Mouse (Mus musculus) common myeloid progenitor, adult 5-6 weeks (primary cell): Measurements from ENCODE around the gene Myocd. TPM values are rescaled to one million over a fixed set of nuclear protein-coding genes. Genes with fewer than 3 reads are reported as not detected.

Source experiments
- ATAC-seq: replicated peaks from 2 replicates; pipeline ENCODE4 v1.8.0; 2016; ENCODE audit warnings: low read depth, mild to moderate bottlenecking, moderate TSS enrichment, inconsistent platforms; ENCODE audit not compliant: poor library complexity, severe bottlenecking
- total RNA-seq: library from RNA; stranded (forward); fragments of 200-1000, 187-1606 nt; gene quantifications from 2 replicates; pipeline ENCODE4 v1.2.3, GENCODE M21; 2017

Gene Myocd
- total RNA-seq, 1 experiment from 2014 or later = not detected

DNA sequence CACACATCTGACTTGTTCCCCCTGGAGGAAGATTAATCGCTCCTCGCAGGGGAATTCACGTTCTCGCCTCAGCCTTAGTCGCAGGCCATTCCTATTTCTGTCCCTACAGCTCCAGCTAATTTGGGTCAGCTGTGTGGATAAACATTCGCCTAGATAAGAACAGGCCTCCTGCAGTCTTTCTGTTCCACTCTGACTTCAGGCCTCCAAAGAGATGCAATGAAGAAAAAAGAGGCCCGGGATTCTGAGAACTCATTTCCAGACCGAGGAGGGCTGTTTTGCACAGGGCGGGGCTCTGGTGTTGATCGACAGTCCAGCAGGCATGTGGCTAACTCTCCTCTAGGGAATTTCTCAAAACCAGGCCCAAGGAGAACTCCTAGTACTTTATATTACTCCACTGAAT lies 43.0 kb downstream of the Myocd start:
- no peak for ATAC-seq

DNA sequence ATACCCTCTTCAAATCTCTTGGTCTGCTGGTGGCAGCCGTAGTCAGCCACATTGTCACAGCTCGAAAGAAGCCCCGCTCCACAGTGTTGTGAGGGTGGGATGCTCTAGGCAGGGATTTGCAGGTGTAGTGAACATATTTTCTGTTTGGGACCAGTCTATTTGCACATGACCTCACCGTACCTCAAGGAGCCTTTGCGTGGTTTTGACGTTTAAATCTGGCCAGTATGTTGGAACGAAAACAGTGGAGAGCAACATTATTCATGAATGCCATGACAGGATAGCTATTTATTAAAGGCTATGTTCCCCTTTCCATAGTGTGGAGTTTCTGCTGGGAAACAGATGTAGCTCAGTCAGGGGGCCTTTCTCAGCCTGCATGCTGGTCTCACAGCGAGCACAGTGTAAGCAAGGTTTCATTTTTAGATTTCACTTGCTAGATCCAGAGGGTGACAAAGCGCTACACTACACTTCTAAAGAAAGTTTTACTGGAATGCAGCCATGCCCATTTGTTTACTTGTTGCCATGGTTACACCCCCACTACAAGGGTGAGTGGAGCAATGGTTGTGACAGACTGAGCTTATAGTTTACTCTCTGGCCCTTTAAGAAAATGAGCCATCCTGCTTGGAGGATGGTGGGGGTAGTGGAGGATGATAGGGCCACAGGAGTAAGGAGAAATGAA lies 54.7 kb downstream of the Myocd start:
- ATAC-seq = no peak

DNA sequence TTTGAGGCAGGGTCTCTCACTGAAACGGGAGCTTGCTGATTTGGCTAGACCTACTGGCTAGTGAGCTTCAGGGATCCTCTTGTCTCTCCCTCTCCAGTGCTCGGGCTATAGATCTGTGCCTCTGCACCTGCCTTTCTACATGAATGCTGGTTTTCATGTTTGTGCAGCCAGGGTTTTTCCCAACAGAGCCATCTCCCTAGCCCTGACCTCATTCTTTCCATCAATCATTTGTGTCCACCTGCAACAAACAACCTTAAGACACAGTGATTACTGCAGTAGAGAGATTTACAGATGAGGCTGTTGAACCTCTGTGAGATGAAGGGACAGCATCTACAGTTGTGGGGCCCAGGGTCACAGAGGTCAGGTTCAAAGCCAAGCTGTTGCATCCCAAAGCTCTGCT lies 56.0 kb downstream of the Myocd start:
- ATAC-seq = no peak

DNA sequence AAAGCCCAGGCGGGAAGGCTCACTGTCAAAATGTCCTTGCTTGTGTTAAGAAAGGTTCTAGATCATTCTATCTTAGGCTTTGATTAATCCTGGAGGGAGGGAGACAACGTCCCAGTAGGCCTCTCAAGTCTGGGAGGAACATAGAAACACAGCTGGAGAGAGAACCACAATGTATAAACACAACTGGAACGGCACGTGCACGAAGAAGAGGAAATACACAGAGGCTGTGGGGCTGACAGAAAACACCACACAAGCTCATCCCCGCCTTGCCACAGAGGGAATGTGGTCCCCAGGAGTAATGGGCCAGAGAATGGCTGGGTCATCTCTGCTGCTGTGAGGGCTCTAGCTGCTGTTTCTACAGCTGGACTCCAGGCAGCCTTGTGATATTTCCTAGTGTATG lies 58.1 kb downstream of the Myocd start:
- ATAC-seq = no peak

DNA sequence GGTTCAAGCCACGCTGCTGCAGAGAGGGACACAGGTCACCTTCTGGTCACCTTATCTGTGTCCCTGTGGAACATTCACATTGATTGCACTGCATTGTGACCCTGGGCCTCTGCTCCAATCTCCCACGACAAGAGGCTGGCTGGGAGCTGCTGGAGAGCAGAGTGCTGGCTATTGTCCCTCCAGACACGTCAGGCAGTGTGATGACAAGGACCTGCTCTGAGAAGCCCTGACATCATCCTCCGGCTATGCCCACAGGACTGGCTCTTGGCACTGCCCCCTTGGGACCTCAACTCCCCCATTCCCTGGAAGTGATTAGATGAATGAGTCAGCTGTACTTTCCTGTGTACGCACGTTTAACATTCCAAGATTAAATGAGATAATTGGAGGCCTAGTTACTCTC lies 60.3 kb downstream of the Myocd start:
- no peak for ATAC-seq

DNA sequence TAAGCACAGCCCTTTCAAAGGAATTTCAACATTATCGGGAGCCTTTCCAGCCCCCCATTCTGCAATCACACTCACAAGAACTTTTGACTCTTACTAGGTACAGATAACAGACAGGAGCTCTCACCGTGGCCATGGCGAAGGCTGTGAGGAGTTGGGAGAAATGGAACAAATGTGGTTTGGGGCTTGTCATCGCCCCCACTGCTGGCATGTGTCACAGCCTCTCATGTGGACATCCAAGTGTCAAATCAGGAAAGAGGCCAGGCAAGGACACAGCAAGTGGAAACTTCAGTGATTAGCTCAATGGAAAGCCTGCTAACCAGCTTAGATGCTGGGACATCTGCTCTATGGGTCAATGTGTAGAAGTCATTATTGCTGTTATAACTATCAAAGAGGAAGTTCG lies 64.5 kb downstream of the Myocd start:
- ATAC-seq = no peak

DNA sequence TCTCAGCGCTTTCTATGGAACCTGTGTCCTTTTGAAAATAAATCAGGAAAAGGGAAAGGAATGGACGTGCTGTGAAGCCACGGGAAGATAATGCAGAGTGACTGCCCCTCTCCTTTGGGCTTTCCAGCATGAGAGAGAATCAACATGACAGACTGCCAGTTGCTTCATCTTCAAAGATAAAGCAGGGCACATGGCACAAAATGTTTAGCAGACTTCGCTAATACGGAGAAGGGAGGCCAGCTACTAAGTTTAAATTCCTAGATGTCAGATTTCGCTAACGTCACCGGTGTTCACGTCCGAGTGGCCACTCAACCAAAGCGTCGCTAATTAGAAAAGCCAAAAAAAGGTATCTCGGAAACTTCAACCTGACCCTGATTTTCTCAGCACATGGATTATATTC lies 65.1 kb downstream of the Myocd start:
- ATAC-seq = no peak

DNA sequence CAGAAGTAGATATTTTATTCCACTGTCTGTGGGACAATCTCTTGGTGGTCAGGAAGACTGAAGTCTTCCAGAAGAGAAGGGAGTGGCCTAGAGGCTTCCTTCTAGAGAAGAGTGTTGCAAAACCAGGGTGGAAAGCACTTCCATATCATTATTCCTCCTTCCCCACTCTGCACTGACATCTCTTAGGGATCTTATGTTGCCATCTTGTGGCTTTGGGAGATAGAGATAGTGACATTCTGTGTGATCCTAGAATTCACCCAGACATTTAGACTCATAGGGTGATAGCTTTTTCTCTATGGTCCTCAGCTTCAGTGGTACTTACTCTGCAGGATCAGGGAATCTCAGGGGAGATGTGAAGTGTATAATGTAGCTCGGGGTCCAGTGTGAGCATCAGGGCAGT lies 66.8 kb downstream of the Myocd start:
- no peak for ATAC-seq

DNA sequence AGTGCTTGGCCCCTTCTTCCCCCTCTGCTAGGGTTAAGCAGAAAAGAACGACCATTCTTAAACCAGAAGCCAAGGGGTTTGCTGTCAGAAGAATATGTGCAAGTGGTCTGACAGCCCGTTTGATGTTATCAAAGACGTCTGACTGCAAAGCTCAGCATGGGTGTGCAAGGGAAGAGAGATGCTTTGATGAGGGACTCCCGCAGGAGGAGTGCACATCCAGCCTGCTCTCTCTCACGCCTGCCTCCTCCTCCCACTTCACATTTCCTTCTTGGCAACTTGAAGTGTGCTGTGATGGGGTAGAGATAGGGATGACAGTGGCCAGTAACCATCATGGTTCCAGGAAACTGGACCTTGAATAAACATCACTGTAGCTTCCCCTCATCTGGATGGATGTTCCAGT lies 67.6 kb downstream of the Myocd start:
- ATAC-seq = no peak

DNA sequence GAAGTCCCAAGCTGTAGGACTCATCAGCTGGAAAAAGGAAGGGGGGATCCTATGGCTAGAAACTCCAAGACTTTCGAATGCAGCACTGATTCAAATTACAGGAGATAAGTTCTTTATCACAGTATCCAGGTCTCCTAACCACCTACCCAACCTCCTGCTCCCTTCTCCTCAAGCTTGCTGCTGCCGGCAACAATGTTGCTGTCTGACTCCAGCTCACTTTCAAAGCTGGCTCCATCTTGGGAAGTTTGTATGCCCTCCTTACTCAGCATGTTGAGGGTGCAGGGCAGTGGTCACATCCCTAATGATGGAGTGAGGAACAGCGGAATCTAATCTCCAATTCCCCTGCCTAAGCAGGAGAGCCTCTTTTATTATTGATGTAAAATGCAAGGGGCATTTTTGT lies 71.8 kb downstream of the Myocd start:
- ATAC-seq = no peak

DNA sequence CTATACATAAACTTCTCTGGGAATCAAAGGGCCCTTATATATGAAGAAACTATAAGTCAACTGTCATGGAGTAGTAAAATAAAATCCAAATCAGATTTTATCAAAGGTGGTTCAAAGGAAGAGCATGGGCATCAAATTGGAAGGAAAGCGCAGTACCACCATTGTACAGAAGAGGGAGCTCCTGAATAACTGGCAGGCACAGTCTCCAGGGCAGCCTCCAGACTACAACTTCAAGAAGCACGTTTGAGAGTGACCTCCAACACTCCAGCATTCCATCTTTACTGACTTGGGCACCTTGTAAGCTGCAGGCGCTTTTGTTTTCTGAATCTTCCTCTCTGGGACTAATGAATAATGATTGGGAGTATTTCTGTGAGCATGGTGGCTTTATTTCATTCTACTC lies 72.5 kb downstream of the Myocd start:
- peak; percentile 62; the same call in 1 of the 2 replicates for ATAC-seq

DNA sequence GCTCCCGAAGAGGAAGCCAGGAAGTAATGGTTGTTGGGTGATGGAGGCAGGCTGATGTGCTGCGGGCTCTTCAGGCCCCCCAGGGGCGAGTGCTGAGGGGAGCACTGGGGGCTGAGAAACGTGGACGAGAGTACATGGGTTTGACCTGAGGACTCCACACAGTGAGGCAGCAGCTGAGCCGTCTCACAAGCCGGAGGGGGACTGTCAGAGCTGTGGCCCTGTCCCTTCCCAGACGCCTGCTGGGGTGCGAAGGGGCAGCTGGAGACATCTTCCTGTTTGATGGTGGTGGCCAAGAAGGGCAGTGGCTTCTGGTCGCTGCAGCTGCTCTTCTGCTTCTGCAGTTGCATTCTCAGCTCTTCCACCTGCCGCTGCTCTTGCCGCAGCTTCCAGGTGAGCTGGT lies 82.8 kb downstream of the Myocd start:
- no peak for ATAC-seq

DNA sequence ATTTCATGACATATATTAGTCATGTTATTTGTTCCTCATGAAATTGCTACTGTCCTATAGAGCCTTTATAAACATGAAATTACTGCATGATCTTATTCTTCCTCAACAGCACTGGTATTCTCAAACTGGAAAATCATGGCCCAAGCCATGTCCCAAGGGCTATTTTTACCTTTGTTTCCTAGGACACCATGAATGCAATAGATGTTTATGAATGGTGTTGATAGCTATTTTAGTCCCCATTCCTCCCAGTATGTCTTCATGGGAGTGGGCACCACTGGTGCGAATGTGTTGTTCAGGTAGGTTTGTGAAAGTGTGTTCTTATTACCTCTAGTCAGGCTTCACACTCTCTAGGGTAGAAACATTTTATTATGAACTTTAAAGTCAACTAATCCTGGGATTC lies 84.7 kb downstream of the Myocd start:
- no peak for ATAC-seq

DNA sequence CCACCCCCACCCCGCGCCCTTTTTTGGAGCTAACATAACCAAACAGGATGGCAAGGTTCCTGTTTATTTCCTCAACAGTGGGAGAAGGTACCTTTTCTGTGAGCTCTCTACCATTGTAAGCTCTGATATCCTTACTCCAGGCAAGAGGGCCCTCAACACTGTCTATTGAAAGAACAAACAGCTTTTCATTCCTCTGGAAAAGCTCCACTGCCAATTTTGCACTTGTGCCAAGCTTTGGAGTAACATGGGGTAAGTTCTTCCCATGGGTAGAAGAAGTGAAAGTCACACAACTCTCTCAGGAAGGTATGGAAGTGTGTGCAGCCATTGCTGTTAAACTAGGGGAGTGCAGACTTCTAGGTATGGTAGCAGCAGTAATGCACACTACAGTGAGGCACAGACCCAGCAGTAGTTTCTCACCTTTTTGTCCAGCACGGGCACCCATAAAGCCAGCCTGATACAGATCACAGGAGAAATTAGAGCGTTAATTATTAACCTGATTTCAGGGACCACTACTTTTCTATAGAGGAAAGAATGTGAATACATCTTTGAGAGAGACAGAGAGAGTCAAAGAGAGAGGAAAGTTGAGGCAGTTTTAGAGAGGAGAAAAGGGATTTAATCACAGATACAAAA lies 99.6 kb downstream of the Myocd start:
- no peak for ATAC-seq

DNA sequence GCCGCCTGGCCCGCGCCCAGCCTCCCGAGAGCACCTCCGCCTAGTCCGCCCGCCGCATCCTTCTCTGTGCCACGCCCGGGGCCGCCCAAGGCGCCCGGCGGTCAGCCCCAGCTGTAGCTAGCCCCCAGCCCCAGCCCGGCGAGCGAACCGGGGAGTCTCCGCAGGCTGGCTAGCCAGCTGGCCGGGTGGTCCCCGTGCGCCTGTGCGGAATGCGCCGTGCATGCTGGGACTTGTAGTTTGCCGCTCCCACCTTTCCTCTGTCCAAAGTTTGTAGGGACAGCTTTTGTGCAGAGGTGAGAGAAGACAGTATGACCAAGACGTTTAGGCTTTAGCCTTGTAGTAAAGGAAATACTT lies 107.0 kb downstream of the Myocd start, which contains the start of gene Arhgap44:
Gene Arhgap44 (minus strand): TSS at position 195 of the 354 bp plus-strand sequence.
- ATAC-seq = no peak

DNA sequence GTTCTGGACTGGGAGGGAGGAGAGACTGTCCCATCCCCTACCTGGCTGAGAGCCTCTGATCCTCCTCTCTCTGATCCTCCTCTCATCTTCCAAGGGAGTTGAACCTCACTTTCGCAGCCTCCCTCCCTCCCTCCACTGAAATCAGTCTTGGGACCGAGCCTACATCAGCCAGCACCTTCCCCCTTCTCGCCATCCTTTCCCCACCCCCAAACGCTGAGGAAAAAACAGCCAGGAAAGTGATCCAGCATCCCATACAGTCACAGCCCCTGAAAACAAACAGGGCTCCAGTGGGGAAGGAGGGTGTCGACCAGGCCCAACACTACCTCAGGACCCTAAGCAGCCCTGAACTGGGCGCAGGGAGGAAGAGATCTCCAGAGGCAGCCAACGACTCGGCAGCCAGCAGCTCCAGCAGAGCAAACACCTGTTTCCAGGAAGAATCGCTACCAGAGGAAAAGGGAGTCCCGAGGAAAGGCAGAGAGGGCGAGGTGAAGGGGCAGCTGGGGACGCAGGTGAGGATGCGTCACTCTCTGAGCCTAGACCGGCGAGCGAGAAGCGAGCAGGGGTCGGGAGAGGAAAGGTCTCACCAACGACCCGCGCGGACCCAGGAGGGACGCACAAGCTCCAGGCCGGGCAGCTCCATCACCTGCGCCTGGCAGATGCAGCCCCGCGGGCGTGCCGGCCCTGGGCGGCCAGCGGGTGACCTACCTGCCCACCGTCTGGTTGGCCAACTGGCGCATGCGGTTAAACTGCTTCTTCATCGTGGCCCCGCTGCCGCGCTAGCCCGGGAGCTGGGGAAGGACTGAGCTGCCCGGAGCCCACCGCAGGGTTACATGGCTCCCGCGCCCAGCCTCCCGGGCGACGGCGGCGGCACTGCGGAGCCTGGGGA lies 107.7 kb downstream of the Myocd start:
- no peak for ATAC-seq

DNA sequence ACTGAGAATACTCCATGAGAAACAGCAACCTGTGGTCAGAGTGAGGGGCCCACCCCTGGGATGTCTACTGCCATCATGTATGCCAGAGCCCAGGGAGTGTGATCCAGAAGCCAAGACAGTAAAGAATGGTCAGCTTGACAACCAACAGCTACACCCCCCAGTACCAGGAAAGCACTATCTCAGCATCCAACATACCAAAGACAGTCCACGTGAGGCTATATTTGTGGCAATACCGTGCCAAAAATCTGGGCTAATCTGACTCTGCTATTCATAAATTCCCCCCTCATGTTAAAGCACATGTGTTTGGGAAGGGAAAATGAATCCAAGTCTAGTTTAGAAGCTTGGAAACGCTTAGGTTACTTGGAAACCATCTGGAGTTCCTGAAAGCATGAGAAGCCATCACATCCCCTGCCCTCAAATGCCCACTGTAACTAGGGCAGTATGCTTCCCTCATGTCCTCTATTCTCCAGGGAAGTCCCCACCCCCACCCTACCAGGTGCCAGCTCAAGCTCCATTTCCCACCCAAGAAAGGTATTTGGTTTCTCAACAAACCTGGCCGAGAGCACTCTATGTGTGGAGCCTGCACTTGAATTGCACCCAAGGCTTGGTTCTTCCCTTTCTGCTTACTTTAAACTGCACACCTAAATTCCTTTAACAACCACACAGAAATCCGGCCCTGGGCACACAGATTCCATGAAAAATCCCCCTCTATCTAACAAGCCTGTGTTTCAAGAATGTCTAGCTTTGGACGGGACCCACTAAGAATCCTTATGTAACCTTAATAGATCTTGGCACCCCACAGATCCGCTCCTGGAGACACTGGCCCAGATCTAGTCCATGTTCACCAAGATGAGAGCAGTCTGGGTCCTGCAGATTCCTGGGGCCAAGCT lies 108.6 kb downstream of the Myocd start:
- no peak for ATAC-seq

DNA sequence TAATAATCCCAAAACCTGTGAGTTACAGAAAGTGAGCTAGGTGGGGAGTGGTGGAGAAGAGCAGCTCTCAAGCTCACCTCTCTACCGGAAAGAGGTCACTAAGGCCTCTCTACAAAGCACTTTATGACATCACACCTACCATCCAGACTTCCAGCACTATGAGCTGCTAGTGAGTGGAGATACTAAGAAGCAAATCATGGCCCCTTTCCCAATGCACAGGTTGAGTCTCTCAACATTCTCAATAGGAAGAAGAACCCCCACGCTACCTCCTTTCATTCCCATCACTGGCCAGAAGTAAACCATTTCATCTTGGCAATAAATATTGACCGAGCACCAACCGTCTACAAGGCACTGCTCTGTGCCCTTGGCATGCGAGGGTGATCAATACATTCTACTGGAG lies 110.0 kb downstream of the Myocd start, which contains the start of gene 1700086D15Rik:
Gene 1700086D15Rik (minus strand): TSS at position 101 of the 400 bp plus-strand sequence.
- no peak for ATAC-seq

DNA sequence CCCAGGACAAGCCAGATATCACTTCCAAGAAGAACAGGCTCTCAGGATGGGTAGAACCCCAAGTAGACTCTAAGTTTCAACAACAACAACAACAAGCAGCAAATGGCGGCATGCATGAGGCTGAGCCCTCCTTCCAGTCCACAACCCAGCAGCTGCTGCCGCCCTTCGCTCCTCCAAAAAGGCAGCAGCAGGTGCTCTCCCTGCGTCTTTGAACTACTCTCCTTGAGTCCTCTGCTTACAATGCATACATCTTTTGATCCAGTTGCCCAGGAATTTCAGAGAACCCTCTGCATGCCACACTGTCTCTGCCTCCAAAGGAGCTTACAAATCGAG lies 111.2 kb downstream of the Myocd start:
- no peak for ATAC-seq

DNA sequence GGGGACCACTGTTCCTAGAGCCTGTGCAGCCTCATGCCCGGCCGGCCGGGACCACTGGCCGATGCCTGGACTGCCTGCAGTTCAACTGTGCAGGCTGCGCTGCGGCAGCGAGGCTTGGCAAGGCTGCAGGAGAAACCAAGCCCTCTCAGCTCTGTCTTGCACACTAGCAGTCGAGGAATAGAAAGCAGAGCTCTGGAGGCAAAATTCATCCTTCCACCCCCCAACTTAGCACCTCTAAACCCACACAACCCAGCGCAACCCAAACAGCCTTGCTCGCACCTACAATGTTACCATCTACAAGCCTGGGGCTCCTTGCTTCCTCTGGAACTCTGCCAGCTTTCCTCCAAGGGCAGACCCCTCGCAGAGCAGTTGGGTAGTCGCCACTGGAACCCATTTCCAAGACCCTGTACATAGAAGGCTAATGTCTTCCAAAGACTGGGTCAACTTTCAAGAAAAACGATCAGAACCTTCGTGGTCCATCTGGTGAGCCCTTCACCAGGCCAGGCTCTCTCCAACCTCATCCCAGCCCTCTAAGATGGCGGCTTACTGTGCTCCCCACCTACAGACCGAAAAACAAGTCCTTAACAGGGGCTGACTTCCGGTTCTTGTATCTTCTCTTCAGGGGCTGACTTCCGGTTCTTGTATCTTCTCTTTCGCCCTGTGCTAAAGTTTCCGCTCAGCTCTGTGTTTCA lies 111.7 kb downstream of the Myocd start:
- ATAC-seq = no peak
